Mouse (Mus musculus) skeletal muscle tissue, adult 2 months (tissue): ENCODE data around the gene Fam214b.
A peak's percentile ranks its signal among the peaks of the same experiment; 100 is the strongest.

Source experiments
- DNase-seq: peaks from one replicate; pipeline ENCODE4 v3.0.0-alpha.2; 2012; ENCODE audit warnings: low read depth, low spot score

Gene Fam214b

DNA sequence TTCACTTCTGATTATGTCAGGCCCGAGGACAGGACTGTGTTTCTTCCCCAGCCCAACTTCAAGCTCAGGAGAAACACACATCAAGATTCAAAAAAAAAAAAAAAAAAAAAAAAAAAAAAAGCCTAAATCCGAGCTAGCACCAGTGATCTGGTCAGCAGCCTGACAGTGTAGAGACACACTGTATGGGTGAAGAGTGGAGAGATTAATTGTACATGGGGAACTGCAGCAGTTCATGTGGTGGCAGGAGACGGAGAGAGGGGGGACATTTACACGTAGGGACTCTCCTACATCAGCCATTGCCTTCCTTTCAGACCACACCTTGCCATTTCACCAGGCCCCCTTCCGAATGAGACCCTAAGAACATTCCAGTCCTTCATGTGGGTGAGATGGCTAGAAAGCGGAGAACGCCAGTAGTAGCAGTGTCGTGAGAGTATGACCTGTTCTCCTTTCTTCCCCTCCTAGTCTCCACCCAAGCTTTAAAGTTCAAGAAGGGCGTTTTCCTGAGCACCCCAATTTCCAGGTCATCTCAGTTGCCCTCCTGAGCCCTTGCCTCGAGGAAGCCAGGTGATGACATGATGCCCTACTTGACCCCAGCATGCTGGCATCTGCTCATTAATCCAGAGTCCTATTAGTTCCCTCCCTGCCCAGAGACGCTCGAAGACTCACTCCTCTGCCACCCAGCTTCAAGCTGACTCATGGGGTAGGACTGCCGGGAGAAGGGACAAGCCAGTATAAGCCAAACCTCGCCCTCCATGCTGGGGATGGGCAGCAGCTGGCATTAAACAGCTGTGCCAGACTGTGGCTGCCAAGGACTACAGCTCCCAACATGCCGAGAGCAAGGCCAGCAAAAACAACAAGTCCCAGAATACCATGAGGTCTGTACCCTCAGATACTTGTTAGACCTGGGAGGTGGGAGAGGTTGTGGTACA is 7.2 kb downstream of the Fam214b start:
- DNase-seq: peak; percentile 68

DNA sequence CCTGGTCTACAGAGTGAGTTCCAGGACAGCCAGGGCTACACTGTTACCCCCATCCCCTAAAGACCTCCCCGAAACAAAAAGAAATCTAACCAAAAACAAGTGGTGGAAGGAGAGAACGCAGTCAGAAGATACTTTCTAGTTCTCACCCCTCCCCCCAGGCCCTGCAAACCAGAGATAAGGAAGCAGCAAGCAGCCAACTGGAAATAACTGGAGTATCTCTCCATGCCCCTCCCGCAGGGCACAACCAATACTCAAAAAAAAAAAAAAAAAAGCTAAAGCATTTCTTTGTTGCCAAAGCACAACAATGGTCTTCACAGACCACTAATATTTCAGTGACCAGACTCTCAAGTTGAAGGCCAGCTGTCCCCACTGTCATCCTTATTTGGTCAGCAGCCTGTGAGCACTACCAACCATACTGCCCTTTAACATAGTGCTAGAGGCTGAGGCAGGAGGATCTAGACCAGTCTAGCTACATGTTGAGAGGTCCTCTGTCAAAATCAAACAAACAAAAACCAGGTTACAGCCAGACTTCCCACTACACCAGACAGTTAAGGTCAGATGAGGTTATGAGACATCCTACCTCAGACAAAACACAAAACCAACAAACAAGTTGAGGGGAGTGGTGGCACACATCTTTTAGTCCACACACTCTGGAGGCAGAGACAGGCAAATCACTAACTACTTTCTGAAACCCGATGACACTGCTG is 8.0 kb downstream of the Fam214b start:
- DNase-seq: no peak

DNA sequence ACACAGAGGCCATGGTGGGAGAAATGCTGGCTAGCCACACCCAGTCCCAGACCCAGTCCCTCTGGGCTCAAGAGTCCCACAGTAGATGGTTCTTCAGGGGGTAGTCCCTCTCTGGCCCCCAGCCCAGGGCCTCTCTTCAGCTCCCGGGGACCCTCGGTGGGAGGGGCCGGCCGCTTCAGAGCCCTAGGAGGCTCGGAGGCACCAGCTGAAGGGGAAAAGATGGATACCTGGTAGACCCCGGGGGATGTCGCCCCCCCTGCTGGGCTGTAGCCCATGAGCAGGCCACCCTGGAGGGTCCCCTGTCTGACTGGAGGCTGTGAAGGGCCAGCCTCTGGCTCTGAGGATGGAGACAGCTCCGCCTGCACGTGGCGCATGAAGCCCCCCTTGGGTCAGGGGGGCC is 9.7 kb downstream of the Fam214b start:
- DNase-seq: no peak

DNA sequence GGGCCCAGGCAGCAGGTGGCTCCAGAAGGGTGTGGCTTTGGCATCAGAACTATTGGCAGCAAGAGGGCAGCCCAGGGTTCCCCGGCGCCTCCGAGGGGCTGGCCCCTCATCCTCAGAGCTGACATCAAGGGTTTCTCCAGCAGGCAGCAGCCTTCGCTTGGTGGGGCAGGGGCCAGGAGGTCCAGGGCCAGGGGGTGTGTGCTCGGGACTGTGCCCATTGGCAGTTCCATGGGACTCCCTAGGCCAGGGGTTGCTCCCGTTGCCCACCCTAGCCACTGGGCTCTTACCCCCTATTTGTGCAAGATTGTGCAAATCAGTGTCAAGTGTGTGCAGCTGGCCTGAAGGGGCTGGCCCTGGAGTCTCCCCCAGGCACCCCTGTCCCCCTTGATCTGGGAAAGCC is 10.2 kb downstream of the Fam214b start:
- no peak for DNase-seq

DNA sequence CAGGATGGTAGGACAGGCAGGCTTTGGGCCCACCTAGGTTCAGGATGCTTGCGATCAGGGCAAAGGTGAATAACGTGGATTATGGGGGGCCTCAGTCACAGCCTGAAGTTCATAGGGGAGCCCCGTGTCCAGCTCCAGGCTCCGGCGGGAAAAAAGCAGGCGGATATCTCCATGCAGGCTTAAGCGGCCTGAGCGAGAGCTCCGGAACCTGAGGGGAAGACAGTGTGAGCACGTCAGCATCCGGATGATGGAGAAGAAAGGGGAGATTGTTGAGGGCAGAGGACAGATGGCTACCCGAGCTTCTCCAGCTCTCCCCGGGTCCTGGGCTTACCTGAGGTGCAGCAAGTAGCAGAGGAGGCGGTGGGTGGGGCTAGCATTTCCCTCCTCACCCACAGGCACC is 12.5 kb downstream of the Fam214b start:
- no peak for DNase-seq

DNA sequence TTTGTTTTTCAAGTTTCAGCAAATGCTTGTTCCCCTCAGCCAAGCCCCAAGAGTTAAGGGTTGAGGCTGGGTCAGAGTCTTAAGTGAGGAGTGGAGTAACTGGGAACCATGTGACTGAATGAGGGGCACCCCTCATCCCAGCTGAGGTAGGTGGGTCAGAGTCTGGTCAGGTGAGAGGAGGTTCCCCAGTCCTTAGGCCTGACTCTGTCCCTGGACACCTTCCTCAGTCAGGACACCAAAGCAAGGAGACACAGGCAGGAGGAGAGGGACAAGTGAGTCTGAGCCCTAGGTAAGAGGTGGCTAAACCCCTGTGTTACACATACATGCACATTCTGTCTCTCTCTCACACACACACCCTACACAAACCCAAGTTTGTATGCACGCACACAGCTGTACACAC is 13.5 kb downstream of the Fam214b start:
- no peak for DNase-seq

DNA sequence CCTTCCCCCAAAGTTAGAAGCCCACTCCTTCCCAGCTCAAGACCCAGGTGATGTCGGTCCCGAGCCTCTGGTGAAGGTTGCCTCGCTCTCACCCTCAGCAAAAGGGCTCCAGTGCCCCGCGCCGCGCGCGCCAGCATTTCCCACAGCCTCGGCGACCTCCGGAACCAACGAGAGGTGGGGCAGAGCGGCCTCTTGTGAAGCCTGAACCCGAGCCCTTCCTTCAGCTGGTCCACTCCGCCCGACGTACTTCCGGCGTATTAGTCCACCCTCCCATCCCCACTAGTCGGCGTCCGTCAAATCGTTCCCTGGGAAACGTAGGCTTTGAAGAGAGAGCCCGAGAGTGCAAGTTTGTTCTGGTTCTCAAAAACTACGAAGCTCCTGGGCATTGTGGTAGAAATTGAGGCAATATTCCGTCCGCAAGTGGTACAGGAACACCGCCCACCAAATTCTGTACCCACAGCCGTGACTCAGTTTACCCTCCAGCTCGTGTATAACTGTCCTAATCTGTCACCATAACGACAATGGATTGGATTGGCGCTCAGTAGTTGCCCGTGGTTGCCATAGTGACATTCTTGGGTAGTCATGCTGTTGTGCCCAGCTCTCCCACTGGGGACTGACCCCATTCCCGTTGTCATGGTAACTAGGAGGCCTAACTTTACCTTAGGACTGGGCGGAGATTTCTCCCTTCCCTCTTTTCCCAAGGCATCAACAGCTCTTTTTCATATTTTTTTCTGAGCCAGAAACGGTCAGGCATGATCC is 14.6 kb downstream of the Fam214b start, which contains the start of gene Stoml2:
Gene Stoml2, minus strand, starts transcription at position 474 of the 759 bp plus-strand sequence.
- DNase-seq: peak; percentile 89

DNA sequence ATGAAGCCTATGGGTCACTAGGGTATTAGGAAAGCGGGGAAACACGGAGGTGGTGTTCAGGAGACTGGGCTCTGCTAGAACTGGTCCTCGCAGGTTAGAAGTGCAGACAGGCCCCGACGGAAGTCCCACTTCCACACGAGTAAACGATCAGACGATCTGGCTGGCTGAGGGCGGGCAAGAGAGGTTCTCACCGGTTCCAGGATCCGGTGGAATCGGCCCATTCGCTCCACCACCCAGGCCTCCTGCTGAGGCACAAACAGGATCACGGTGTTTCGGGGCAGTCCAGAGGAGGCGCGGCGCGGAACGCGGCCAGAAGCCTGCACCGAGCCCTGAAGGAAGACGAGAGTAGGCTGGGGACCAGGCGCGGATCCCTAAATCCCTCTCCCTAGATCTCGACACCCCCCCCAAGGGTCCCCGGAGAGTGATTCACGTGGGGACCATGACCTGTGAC is 15.2 kb downstream of the Fam214b start:
- no peak for DNase-seq

DNA sequence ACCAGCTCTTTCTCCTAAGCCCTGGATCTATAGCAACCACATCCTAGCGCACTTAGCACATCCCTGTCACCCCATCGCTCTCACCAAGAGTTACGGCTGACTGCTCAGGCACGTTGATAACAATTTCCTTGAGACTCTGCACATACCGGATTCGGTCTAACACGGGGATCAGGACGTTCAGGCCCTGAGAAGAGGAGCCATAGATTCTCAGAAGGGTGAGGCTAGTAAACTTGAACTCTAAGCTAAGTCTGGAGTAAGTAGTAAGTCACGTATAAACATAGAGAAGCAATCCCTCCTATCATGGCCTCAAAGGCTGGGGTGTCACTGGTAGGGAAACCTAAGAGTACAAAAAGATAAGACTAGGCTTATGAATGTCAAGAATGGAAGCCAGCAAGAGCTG is 15.7 kb downstream of the Fam214b start:
- no peak for DNase-seq

DNA sequence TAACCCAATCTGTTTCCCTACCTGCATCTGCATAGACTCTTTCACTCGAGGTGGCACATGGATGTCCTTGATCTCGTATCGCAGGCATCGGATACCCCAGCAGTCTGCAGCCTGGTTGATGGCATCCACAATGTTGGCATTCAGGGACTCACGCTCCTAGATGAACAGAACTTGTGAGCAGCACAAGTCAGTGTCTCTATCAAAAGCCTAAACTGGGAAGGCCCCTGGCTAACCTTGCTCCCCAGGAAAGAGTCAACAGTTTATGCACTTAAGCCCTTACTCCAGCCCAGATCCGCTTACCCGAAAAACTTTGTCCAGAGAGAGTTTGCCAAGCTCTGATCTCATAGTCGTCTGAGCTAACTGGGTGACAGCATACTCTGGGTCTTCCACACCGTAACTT is 16.3 kb downstream of the Fam214b start:
- DNase-seq: no peak

DNA sequence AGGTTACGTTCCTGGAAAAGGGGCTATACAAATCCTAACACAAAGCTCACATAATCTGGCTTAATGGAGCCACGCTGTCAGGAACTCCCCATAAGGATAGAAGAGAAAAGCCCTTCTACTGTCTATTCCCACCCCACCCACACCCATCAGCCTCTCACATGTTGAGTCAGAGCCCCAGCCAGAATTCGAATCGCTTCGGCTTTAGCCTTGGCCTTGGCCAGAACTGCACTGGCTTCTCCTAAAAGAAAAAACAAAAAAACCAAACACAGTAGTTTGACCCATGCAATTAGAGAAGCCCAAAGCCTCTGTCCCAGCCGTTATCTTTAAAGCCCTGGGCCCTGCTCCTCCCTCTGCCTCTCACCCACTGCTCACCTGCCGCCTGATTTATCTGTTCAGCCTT is 16.9 kb downstream of the Fam214b start:
- DNase-seq: no peak

DNA sequence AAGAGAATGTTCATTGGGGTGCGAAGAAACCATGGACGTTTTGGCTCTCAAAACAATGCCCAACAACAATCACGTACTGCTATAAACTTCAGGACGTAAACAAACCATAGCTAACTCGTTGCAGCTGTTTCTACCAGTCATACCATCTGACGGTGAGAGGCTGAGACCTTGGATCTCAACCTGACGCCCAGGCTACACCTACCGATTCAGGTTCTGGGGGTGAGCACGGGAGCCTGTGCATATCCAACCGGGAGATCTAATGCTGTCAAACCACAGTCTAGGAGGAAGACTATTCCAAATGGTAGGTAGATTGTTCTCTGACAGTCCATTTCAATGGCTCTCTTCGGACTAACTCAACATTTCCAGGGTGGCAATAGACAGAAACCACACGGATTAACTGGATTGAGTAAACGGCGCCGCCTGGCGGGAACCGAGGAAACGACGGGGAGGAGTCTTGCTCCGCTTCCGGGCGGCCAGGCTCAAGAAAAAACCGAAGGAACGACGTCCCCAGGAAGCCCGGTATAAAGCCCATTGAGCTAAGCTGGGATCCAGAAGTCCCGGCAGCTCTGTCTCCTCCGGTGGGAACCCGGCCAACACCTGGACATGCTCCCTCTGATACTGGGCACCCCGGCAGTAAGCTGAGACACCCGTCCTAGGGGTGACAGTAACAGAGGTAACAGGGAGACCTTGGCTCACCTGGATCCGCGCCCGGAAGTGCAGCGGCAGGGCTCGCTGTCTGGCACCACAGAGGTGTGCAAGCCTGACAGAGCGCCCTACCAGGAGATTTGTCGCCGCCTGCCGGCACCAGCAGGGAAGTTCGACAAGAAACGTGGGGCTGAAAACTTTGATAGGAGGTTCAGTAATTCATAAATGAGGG is 20.7 kb downstream of the Fam214b start, which contains the start of gene Pigo:
Gene Pigo, minus strand, starts transcription at position 736 of the 877 bp plus-strand sequence.
- peak; percentile 89 for DNase-seq

DNA sequence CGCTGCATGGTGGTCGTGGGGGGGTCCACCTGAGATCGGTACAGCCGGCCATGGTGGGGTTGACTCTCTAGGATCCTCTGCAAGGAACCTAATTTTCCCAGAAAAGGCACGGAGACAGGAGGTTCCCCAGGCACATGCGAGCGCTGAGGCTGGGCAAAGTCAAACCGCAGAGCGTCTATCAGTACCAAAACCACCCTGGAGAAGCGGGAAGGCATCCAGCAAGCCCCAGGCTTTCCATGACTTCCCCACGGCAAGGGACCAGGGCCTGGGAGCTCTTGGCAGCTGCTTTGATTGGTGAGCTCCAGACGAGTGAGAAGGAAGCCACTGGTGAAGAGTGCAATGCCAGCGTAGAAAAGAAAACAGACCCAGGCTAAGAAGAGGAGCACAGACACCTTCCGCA is 21.3 kb downstream of the Fam214b start:
- no peak for DNase-seq

DNA sequence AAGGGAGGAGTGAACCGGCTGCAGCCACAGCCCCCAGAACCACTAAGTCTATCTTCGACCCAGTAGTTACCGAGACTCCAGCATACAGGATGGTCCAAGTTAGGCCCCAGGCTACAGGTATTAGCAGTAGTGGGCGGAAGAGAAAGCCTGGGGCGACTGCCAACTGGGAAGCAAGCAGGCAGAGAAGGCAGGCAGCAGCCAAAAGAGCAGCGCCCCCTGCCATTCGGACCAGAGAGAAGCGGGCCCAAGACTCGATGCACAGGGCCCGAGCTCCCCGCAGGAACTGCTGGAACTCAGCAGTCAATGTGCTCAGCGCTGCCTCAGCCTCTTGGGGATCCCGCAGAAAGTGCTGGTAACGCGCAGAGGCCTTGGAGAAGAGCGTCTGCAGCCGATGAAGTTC is 24.7 kb downstream of the Fam214b start:
- DNase-seq: no peak

DNA sequence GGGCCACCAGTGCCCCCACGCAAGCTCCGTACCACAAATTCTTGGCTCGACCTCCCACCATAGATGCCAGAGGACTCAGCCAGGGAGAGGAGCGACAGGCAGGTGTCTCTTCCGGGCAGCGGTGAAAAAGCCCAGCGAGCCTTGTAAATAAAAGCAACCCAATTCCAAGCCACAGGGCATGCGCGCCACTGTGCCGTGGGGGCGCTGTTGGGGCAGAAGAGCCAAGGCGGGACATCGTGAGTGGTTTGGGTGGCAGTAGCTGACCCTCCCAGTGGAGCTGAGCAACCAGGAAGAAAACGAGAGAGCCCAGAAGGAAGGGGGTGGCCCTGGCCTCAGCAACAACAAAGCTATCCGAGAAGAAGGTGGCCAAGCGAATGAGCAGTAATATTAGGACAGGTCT is 25.1 kb downstream of the Fam214b start:
- DNase-seq: no peak

DNA sequence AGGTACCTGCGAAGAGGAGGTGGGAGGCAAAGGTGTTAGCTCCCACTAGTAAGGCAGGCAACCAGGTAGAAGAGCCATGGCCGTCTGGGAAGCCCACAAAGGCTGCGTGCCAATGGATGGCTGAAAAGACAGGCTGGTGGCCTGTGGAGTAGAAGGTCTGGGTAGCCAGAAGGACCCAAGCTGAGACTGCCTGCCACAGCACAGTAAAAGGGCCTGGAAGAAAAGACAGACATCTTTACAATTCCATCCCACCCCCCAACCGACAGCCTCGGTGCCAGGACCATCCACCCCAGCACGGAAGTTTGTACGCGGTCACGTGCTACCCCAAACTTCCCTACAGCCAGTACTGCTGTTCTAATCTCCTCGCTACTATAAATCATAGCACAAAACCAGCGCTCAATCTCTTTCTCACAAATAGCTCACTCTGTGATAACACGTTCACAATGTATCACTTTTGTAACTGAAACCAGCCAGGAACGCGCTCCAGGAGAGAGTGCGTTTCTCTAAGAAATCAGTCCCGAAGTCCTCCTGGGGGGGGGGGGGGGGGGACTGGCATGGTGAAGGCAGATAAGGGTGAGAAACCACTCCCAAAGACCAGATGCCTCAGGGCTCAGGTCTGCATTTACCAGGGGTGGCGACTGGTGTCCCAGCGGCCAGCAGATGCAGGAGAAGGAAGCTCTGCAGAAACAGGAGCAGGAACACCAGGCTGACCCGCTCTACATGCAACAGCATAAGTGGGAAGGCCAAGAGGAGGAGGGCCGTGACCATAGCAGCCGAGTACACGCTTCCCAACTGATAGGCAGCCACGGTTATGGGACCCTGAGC is 26.2 kb downstream of the Fam214b start:
- no peak for DNase-seq

DNA sequence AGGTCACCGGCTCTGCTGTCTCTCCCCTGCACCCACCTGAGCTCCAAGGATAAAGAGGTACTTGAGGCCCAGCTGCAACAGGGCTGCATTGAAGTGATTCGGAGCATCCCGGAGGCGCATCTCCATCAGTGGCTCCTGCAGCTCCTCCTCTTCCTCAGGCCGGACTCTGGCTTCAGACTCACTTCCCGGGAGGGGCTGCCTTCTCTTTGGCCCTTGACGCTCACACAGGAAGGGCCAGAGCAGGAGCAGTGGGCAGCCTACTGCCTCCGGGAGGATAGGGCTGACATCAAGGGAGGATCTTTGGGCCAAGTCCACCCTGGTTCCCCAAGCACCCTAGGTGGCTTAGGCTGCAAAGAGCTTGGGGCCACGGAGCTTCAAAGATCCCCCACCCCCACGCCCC is 26.8 kb downstream of the Fam214b start:
- DNase-seq: no peak

DNA sequence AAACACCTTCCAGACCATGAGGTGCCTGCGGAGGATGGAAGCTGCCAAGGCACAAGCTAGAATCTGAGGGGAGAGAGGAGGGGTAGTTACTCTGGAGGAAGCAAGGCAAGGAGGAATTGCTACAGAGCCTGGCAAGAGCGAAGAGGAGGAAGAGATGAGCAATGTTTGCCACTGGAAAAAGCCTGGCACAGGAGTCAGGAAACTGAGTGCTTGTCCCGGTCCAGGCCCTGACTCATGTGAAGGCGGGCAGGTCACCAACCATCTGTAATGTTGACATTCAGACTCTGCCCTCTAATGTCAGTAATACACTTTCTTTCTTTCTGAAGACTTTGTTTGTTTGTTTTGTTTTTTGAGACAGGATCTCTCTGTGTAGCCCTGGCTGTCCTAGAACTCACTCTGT is 27.9 kb downstream of the Fam214b start:
- no peak for DNase-seq

DNA sequence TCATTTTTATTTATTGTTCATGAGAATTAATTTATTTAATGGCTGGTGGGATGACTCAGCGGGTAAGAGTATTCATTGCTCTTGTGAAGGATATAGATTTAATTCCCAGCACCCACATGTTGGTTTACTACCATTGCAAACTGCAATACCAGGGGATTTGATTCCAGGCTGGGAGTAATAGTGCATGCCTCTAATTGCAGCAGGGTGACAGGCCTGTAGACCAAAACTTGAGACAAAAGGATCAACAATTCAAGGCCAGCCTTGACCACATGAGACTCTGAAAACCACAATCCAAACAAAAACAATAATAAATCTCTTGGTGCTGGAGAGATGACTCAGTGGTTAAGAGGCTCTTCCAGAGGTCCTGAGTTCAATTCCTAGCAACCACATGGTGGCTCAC is 33.9 kb downstream of the Fam214b start:
- DNase-seq: no peak
